Mouse (Mus musculus) liver, embryonic 14.5 days (tissue): ENCODE measurements around the gene Ppm1k.

Experiments
- CTCF ChIP-seq: IDR thresholded peaks from 2 replicates; pipeline ENCODE4 v1.5.1; 2016; ENCODE audit warnings: antibody characterized with exemption, low read depth, control low read depth
- EP300 ChIP-seq: IDR thresholded peaks from 2 replicates; pipeline ENCODE4 v1.6.1; 2016; ENCODE audit warnings: antibody characterized with exemption, low read depth

GRCm38 (mm10) chr6:57535386-57535936 is at the start of gene Ppm1k:
- TF ChIP-seq EP300 (no peak), CTCF (no peak)
